In genomic region chr13:63507821-63508220, GRCm38 (mm10) we compare ENCODE assay signal across 16 mouse cellular contexts. TPM values are rescaled to one million over a fixed set of nuclear protein-coding genes. Genes with fewer than 3 reads are reported as not detected.
DNase-seq lines count a peak whose midpoint lies in the region; ATAC-seq and TF ChIP-seq lines count a peak whose summit lies in the region.
"Had no signal": no experiment of that assay in that cellular context is flagged by ENCODE, and none has a peak within 500 bp of the region (broad histone marks: within the 10 kb centered on the region; RNA-seq: fewer than 3 reads in every experiment).

No protein-coding gene starts in this region.

- WGBS in midbrain, postnatal 0 days: 91% methylated on average over 5 of the region's 5 CpGs
- WGBS in midbrain, embryonic 10.5 days: 84% methylated on average over 5 of the region's 5 CpGs
- 53% methylated on average over 5 of the region's 5 CpGs for WGBS in stomach, postnatal 0 days

- ATAC-seq in midbrain, postnatal 0 days (ENCODE audit: low FRiP score): no peak
- no peak for ATAC-seq in G1E (ENCODE audit: extremely low read depth, insufficient number of reproducible peaks, low FRiP score, poor library complexity, severe bottlenecking)
- ATAC-seq in stomach, postnatal 0 days (ENCODE audit: low FRiP score, low TSS enrichment): no peak
- ATAC-seq: forebrain, postnatal 0 days had no signal

- TF ChIP-seq EP300 in stomach, postnatal 0 days (optimal IDR thresholded peaks at IDR 0.05): no peak

- peak; percentile 46 for TF ChIP-seq CTCF in layer of hippocampus, adult 2 months (conservative IDR thresholded peaks at IDR 0.05)
- peak; percentile 29; the same call in 1 of the 2 replicates for TF ChIP-seq CTCF in midbrain, postnatal 0 days (IDR thresholded peaks at IDR 0.05)
- 0 out of 2 replicates have a peak, but pooled peaks have one; percentile 6 for TF ChIP-seq CTCF in G1E (IDR thresholded peaks at IDR 0.05; ENCODE audit: low read depth, low read length)
- TF ChIP-seq CTCF in stomach, postnatal 0 days (IDR thresholded peaks at IDR 0.05; ENCODE audit: low read depth): peak; percentile 47

- no peaks in the 10 kb centered on the region for H3K4me1 ChIP-seq in midbrain, postnatal 0 days (ENCODE audit: insufficient read depth, low read length)
- H3K4me1 ChIP-seq in midbrain, embryonic 10.5 days: peaks cover 16% of the 10 kb centered on the region
- 0 out of 2 replicates have a peak, but pooled peaks cover 4% of the 10 kb centered on the region for H3K4me1 ChIP-seq in G1E (ENCODE audit: insufficient read depth, low read depth, low read length)
- H3K4me1 ChIP-seq in stomach, postnatal 0 days (replicated peaks; ENCODE audit: control insufficient read depth, insufficient read depth): no peaks in the 10 kb centered on the region
- H3K4me1 ChIP-seq: megakaryocyte, embryonic 14.5 days had no signal

- no peak overlapping the region for H3K27ac ChIP-seq in layer of hippocampus, adult 2 months
- no peak overlapping the region for H3K27ac ChIP-seq in midbrain, postnatal 0 days (ENCODE audit: low read depth, low read length)
- H3K27ac ChIP-seq in midbrain, embryonic 10.5 days (replicated peaks): no peak overlapping the region
- H3K27ac ChIP-seq in stomach, postnatal 0 days (replicated peaks): no peak overlapping the region
- H3K27ac ChIP-seq: heart, embryonic 10.5 days; neural tube, embryonic 12.5 days had no signal

- no peak overlapping the region for H3K4me2 ChIP-seq in midbrain, postnatal 0 days (ENCODE audit: low read depth, low read length, poor library complexity, severe bottlenecking)
- no peak overlapping the region for H3K4me2 ChIP-seq in stomach, postnatal 0 days (replicated peaks; ENCODE audit: low read depth)
- H3K4me2 ChIP-seq: neural tube, embryonic 12.5 days had no signal

- no peaks in the 10 kb centered on the region for H3K9me3 ChIP-seq in midbrain, postnatal 0 days (ENCODE audit: low read length)
- no peaks in the 10 kb centered on the region; the same call in 1 of the 2 replicates for H3K9me3 ChIP-seq in midbrain, embryonic 10.5 days (replicated peaks)
- H3K9me3 ChIP-seq in G1E (replicated peaks): no peaks in the 10 kb centered on the region
- no peaks in the 10 kb centered on the region for H3K9me3 ChIP-seq in stomach, postnatal 0 days (ENCODE audit: control insufficient read depth, low read length)
- H3K9me3 ChIP-seq: heart, embryonic 10.5 days; megakaryocyte, embryonic 14.5 days; neural tube, embryonic 12.5 days had no signal

- no peak for DNase-seq in layer of hippocampus, adult 2 months (ENCODE audit: low spot score in 2 of 2)
- no peak for DNase-seq in layer of hippocampus, postnatal 36 days
- DNase-seq in midbrain, postnatal 0 days (ENCODE audit: low spot score): no peak
- no peak for DNase-seq in midbrain, embryonic 10.5 days (ENCODE audit: low spot score)
- DNase-seq in G1E (ENCODE audit: low spot score): no peak
- no peak for DNase-seq in stomach, postnatal 0 days (ENCODE audit: low spot score)
- no peak for DNase-seq in embryo, embryonic 11 days
- DNase-seq: cerebellum, adult 9-10 months; forebrain, postnatal 0 days; gastrocnemius, postnatal 14 days; heart, postnatal 14 days; kidney, postnatal 10 days; layer of hippocampus, adult 9-11 months had no signal

- H3K4me3 ChIP-seq in layer of hippocampus, adult 2 months: no peak overlapping the region
- no peak overlapping the region for H3K4me3 ChIP-seq in midbrain, postnatal 0 days (ENCODE audit: low read depth, low read length)
- H3K4me3 ChIP-seq in midbrain, embryonic 10.5 days: no peak overlapping the region
- H3K4me3 ChIP-seq in G1E (ENCODE audit: low read depth, low read length): no peak overlapping the region
- no peak overlapping the region for H3K4me3 ChIP-seq in stomach, postnatal 0 days (ENCODE audit: low read depth, low read length)
- H3K4me3 ChIP-seq: heart, embryonic 10.5 days; megakaryocyte, embryonic 14.5 days; neural tube, embryonic 12.5 days had no signal

- H3K9ac ChIP-seq in midbrain, postnatal 0 days (replicated peaks; ENCODE audit: low read length, poor library complexity, severe bottlenecking): no peak overlapping the region
- H3K9ac ChIP-seq in stomach, postnatal 0 days (ENCODE audit: low read length): no peak overlapping the region
- H3K9ac ChIP-seq: forebrain, postnatal 0 days; neural tube, embryonic 12.5 days had no signal

- peaks cover 35% of the 10 kb centered on the region for H3K36me3 ChIP-seq in midbrain, postnatal 0 days (ENCODE audit: insufficient read depth, low read length)
- peaks cover 58% of the 10 kb centered on the region for H3K36me3 ChIP-seq in midbrain, embryonic 10.5 days
- H3K36me3 ChIP-seq in G1E (replicated peaks): peaks cover 56% of the 10 kb centered on the region
- H3K36me3 ChIP-seq in stomach, postnatal 0 days (ENCODE audit: control insufficient read depth, insufficient read depth, low read length): peaks cover 15% of the 10 kb centered on the region

- no peaks in the 10 kb centered on the region for H3K27me3 ChIP-seq in midbrain, postnatal 0 days (ENCODE audit: insufficient read depth, low read length)
- no peaks in the 10 kb centered on the region; the same call in 1 of the 2 replicates for H3K27me3 ChIP-seq in midbrain, embryonic 10.5 days (ENCODE audit: low read depth, poor library complexity, severe bottlenecking)
- H3K27me3 ChIP-seq in G1E (ENCODE audit: insufficient read depth, low read length): 0 out of 2 replicates have a peak, but pooled peaks cover 2% of the 10 kb centered on the region
- no peaks in the 10 kb centered on the region for H3K27me3 ChIP-seq in stomach, postnatal 0 days (ENCODE audit: control insufficient read depth, insufficient read depth, low read length)
- H3K27me3 ChIP-seq: neural tube, embryonic 12.5 days had no signal

RNA-seq across cellular contexts. Expression of gene Fancc, which starts 10.7 kb away (rescaled TPM):
- total RNA-seq in layer of hippocampus, adult 2 months (2021): 1 to 10 TPM; 6.5 to 9.5 TPM
- 1 to 10 TPM; 5.8 to 5.9 TPM for total RNA-seq in layer of hippocampus, postnatal 36 days (2021)
- 12.1 and 17.7 TPM in 2 replicates for total RNA-seq in midbrain, postnatal 0 days (2014; rRNA removed)
- 9.2 and 9.3 TPM in 2 replicates for polyA plus RNA-seq in midbrain, postnatal 0 days (2015; fragmentation: Nextera tagmentation; extraction: Ambion mirVana)
- 26.7 and 28.3 TPM in 2 replicates for polyA plus RNA-seq in midbrain, embryonic 10.5 days (2016; fragmentation: Nextera tagmentation; extraction: Ambion mirVana)
- total RNA-seq in G1E (2014; fragmentation: Nextera tagmentation) (10.6 and 13.7 TPM in 2 replicates), G1E (2017) (6.8 and 8.9 TPM in 2 replicates)
- polyA plus RNA-seq in G1E (2012): 2.6 and 2.7 TPM in 2 replicates
- polyA plus RNA-seq in stomach, postnatal 0 days (2015; fragmentation: Nextera tagmentation; extraction: Ambion mirVana): 9.3 TPM in 2 replicates
